Mouse (Mus musculus): ENCODE data around the gene Adssl1.

- TF ChIP-seq CTCF (IDR thresholded peaks at IDR 0.05; ENCODE audit: low read depth, low read length) (no peak), GATA1 (IDR thresholded peaks at IDR 0.05; ENCODE audit: borderline replicate concordance, low read length) (no peak), TAL1 (conservative IDR thresholded peaks at IDR 0.05; ENCODE audit: low read depth, low read length) (no peak), POLR2AphosphoS5 (IDR thresholded peaks at IDR 0.05; ENCODE audit: insufficient replicate concordance, low read depth, low read length) (no peak)
Observed at GRCm38 (mm10) chr12:112688458-112688857, 68.6 kb downstream of the Adssl1 start.

All from G1E (cell line).